Mouse (Mus musculus): ENCODE results near the gene Ccdc78. TPM values are rescaled to one million over a fixed set of nuclear protein-coding genes. Genes with fewer than 3 reads are reported as not detected.
A peak's percentile ranks its signal among the peaks of the same experiment; 100 is the strongest.

Gene Ccdc78
- polyA plus RNA-seq, 1 experiment from 2014 or later, result 0.42 TPM

DNA sequence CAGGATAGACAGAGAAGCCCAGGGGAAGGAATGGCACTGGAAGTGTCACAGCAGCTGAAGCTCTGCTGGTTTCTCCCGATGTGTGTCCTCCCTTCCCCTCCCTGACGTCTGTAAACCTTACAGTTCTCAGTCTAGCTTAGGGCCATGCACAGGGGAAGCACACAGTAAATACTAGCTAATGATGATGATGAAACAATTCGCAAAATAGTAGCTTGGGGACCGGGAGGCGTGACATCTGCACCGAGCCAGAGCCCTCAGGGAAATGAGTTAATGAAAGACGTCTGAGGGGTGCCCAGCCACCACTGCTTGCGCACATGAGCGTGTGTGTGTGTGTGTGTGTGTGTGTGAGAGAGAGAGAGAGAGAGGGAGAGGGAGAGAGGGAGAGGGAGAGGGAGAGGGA lies 17.0 kb upstream of the Ccdc78 start:
- no peaks in the 10 kb centered on the region for H3K9me3 ChIP-seq (ENCODE audit: control insufficient read depth, low read length)
- DNase-seq (ENCODE audit: low spot score), result no peak
- H3K9ac ChIP-seq (ENCODE audit: low read depth, low read length), result no peak overlapping the region
- H3K4me1 ChIP-seq (replicated peaks; ENCODE audit: control insufficient read depth, insufficient read depth, low read length), result peaks cover 4% of the 10 kb centered on the region
- 56% methylated on average over 9 of the region's 9 CpGs for WGBS
- H3K4me2 ChIP-seq (replicated peaks; ENCODE audit: low read depth, low read length), result no peak overlapping the region
- no peak overlapping the region for H3K4me3 ChIP-seq (ENCODE audit: low read depth, low read length)
- ATAC-seq (ENCODE audit: low FRiP score), result no peak
- H3K27me3 ChIP-seq (ENCODE audit: control insufficient read depth, insufficient read depth, low read length), result 0 out of 2 replicates have a peak, but pooled peaks cover 2% of the 10 kb centered on the region
- H3K36me3 ChIP-seq (ENCODE audit: control insufficient read depth, insufficient read depth, low read length), result no peaks in the 10 kb centered on the region
- H3K27ac ChIP-seq (ENCODE audit: low read depth, low read length), result no peak overlapping the region

DNA sequence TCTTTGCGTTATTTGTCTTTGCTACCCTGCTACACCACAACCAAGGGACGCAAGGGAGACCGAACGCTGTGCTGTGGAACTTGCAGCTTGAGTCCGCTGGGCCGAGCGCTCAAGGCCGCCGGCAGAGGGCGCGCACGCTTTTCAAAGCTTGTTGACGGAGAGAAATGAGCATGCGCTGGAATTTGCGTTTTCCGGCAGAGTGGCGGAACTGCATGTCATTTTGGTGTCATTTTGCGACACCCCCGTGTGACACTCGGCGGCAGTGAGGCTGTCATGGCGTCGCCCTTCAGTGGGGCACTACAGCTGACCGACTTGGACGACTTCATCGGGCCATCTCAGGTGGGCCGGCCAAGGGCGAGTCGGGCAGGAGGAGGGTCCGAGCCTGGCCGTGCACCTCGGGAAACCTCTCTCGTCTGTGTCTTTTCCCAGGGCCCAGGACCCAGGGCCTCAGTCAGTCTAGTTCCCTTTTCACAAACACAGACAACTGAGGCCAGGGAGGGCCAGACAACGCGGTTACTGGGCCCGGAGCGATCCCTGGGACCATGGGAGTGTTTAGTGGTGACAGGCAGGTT lies 12.7 kb upstream of the Ccdc78 start, which contains the start of gene Narfl:
Narfl (plus strand) TSS at position 228 of the 572 bp plus-strand sequence.
- Histone ChIP-seq H3K9ac (ENCODE audit: low read depth, low read length) (peak within 1 kb of the TSS; percentile 75), H3K4me3 (ENCODE audit: low read depth, low read length) (peak within 1 kb of the TSS; percentile 72), H3K36me3 (ENCODE audit: control insufficient read depth, insufficient read depth, low read length) (no peaks in the 10 kb centered on the region), H3K27ac (ENCODE audit: low read depth, low read length) (no peak within 1 kb of the TSS), H3K4me1 (replicated peaks; ENCODE audit: control insufficient read depth, insufficient read depth, low read length) (peaks cover 4% of the 10 kb centered on the region), H3K4me2 (replicated peaks; ENCODE audit: low read depth, low read length) (peak within 1 kb of the TSS; percentile 85), H3K9me3 (ENCODE audit: control insufficient read depth, low read length) (no peaks in the 10 kb centered on the region), H3K27me3 (ENCODE audit: control insufficient read depth, insufficient read depth, low read length) (no peaks in the 10 kb centered on the region)
- ATAC-seq (ENCODE audit: low FRiP score), result peak; percentile 85
- WGBS, result under 1% methylated on average over 37 of the region's 37 CpGs
- DNase-seq (ENCODE audit: low spot score), result peak; percentile 99

DNA sequence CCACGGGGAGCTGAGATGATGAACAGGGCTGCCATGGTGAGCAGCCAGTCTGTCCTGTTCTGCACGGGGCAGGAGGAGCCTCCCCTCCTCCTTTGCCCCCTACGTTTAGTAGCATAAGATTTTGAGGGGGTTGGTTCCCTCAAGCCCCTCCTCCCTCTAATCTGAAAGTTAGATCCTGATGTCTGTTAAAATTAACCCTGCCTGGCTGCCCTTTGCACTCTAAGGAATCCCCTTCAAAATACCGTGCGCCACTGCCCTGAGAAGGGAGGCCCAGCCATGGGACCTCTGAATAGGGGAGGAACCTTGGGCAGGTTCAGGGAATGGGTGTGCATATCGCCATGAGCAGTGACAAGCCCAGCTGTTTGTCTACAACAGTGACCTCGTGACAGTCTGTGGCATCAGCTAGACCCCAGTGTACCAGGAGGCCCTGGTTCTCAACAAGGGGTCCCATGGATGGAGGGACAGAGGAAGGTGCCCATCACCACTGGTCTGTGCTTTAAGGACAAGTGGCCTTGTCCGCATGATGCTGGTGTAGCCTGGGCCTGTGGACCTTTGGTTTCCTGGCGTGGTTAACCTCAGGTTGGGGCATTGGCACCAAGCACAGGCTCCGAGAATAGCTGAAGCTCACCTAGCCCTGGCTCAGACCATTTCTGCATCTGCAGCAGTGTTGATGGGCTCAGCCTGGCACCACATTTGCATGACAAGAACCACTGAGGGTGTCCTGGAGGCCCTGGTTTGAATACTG lies 10.9 kb upstream of the Ccdc78 start:
- Histone ChIP-seq H3K4me2 (replicated peaks; ENCODE audit: low read depth, low read length) (no peak overlapping the region), H3K9ac (ENCODE audit: low read depth, low read length) (no peak overlapping the region), H3K4me1 (replicated peaks; ENCODE audit: control insufficient read depth, insufficient read depth, low read length) (peaks cover 4% of the 10 kb centered on the region), H3K27me3 (ENCODE audit: control insufficient read depth, insufficient read depth, low read length) (no peaks in the 10 kb centered on the region), H3K4me3 (ENCODE audit: low read depth, low read length) (no peak overlapping the region), H3K27ac (ENCODE audit: low read depth, low read length) (no peak overlapping the region), H3K9me3 (ENCODE audit: control insufficient read depth, low read length) (no peaks in the 10 kb centered on the region), H3K36me3 (ENCODE audit: control insufficient read depth, insufficient read depth, low read length) (no peaks in the 10 kb centered on the region)
- ATAC-seq (ENCODE audit: low FRiP score), result no peak
- DNase-seq (ENCODE audit: low spot score), result no peak
- WGBS, result 80% methylated on average over 10 of the region's 10 CpGs

DNA sequence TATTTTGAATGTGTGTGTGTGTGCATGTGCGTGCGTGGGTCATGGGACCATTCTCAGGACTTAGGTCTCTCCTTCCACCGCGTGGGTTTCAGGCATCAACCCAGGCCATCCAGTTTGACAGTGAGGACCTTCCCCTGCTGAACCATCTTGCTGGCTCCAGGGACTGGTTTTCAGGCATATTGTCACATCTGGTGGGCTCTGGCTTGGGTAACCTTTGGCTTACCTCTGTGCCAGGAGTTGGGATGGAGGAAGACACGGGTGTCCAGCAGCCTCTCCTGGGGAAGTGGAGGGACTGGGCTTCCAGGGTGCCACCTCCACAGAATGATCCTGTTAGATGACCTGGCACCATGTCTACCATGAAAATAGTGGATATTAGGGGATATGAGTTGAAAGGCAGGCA lies 8.4 kb upstream of the Ccdc78 start:
- H3K4me2 ChIP-seq (replicated peaks; ENCODE audit: low read depth, low read length), result no peak overlapping the region
- DNase-seq (ENCODE audit: low spot score), result no peak
- ATAC-seq (ENCODE audit: low FRiP score), result no peak
- no peak overlapping the region for H3K4me3 ChIP-seq (ENCODE audit: low read depth, low read length)
- no peak overlapping the region for H3K27ac ChIP-seq (ENCODE audit: low read depth, low read length)
- WGBS, result 91% methylated on average over 5 of the region's 5 CpGs
- H3K27me3 ChIP-seq (ENCODE audit: control insufficient read depth, insufficient read depth, low read length), result no peaks in the 10 kb centered on the region
- peaks cover 4% of the 10 kb centered on the region for H3K4me1 ChIP-seq (replicated peaks; ENCODE audit: control insufficient read depth, insufficient read depth, low read length)
- H3K9ac ChIP-seq (ENCODE audit: low read depth, low read length), result no peak overlapping the region
- no peaks in the 10 kb centered on the region for H3K36me3 ChIP-seq (ENCODE audit: control insufficient read depth, insufficient read depth, low read length)
- H3K9me3 ChIP-seq (ENCODE audit: control insufficient read depth, low read length), result no peaks in the 10 kb centered on the region

DNA sequence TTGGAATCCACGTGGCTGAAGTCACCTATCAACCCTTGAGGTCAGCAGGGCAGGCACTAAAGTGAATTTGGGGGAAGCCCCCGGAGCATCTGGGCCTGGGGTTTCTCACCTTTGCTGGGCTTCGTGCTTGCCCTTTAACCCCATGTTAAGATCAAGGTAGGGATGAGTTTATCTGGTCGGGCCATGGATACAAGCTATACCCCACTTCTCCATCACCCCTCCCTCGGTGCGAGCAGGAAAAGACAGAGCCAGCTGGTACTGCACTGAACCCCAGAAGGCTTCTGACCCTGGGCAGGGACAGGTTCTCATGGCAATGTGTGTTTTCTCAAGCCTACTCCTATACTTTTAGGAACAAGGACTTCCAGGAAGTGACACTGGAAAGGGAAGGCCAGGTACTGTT lies 5.0 kb upstream of the Ccdc78 start:
- Histone ChIP-seq H3K9ac (ENCODE audit: low read depth, low read length) (no peak overlapping the region), H3K4me1 (replicated peaks; ENCODE audit: control insufficient read depth, insufficient read depth, low read length) (peaks cover 8% of the 10 kb centered on the region), H3K27ac (ENCODE audit: low read depth, low read length) (no peak overlapping the region), H3K9me3 (ENCODE audit: control insufficient read depth, low read length) (no peaks in the 10 kb centered on the region), H3K36me3 (ENCODE audit: control insufficient read depth, insufficient read depth, low read length) (no peaks in the 10 kb centered on the region), H3K27me3 (ENCODE audit: control insufficient read depth, insufficient read depth, low read length) (no peaks in the 10 kb centered on the region), H3K4me3 (ENCODE audit: low read depth, low read length) (no peak overlapping the region), H3K4me2 (replicated peaks; ENCODE audit: low read depth, low read length) (no peak overlapping the region)
- ATAC-seq (ENCODE audit: low FRiP score) (no peak), DNase-seq (ENCODE audit: low spot score) (no peak)
- 87% methylated on average over 6 of the region's 6 CpGs for WGBS

DNA sequence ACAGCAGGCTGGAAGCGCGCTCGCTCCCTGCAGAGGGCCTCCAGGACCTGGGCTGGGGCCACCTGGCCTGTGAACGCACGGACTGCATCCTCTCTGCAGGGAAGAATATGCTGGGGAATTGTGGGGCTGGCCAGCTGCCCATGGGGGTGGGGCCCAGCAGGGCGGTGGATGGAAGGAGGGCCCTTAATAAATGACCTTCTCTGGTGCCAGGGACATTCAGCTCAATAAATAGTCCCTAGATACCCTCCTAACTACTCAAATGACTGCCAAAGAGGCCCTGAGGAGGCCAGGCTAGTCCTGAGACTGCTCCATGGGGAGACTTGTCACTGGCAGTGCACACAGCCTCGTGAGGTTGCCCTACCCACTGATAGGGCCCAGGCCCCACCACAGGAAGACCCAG lies 3.3 kb upstream of the Ccdc78 start:
- Histone ChIP-seq H3K9me3 (ENCODE audit: control insufficient read depth, low read length) (no peaks in the 10 kb centered on the region), H3K36me3 (ENCODE audit: control insufficient read depth, insufficient read depth, low read length) (no peaks in the 10 kb centered on the region; the same call in 1 of the 2 replicates), H3K4me2 (replicated peaks; ENCODE audit: low read depth, low read length) (no peak overlapping the region), H3K4me3 (ENCODE audit: low read depth, low read length) (no peak overlapping the region), H3K27me3 (ENCODE audit: control insufficient read depth, insufficient read depth, low read length) (no peaks in the 10 kb centered on the region), H3K9ac (ENCODE audit: low read depth, low read length) (no peak overlapping the region), H3K4me1 (replicated peaks; ENCODE audit: control insufficient read depth, insufficient read depth, low read length) (peaks cover 8% of the 10 kb centered on the region), H3K27ac (ENCODE audit: low read depth, low read length) (no peak overlapping the region)
- WGBS, result 82% methylated on average over 7 of the region's 7 CpGs
- DNase-seq (ENCODE audit: low spot score) (no peak), ATAC-seq (ENCODE audit: low FRiP score) (no peak)

DNA sequence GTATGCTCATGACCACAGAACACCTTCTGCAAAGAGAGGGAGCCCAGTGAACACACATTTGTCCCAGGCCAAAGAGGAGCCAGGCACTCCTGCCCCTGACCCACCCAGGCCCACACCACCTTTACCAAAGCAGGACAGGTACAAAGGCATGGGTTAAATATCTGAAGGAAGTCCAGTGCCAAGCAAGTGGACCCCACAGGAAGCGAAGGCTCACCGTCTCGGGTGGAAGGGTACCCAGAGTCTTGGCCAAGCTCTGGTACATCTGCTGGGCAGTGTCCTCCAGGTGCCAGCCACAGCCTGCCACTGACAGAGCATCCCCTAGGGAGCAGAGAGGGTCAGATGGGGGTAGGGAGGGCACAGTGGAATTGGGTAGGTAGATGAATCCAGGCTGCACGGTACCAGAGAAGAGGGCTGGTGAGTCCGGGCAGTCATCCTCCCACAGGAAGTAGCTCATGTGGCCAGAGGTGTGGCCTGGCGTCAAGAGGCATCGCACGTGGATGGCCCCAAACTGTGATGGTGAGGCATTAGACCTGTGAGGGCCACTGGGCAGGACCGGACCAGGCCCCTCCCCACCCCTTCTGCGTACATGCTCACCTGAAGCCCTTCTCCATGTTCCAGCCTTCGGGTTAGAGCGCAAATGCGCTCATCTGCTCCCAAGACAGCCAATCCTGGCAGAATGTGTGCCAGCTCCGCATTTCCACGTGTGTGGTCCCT lies 2.4 kb upstream of the Ccdc78 start:
- H3K27ac ChIP-seq (ENCODE audit: low read depth, low read length), result peak overlapping the region; percentile 84; the same call in 1 of the 2 replicates
- ATAC-seq (ENCODE audit: low FRiP score) (no peak), DNase-seq (ENCODE audit: low spot score) (no peak)
- H3K9me3 ChIP-seq (ENCODE audit: control insufficient read depth, low read length), result no peaks in the 10 kb centered on the region
- peaks cover 8% of the 10 kb centered on the region for H3K4me1 ChIP-seq (replicated peaks; ENCODE audit: control insufficient read depth, insufficient read depth, low read length)
- H3K36me3 ChIP-seq (ENCODE audit: control insufficient read depth, insufficient read depth, low read length), result no peaks in the 10 kb centered on the region; the same call in 1 of the 2 replicates
- H3K27me3 ChIP-seq (ENCODE audit: control insufficient read depth, insufficient read depth, low read length), result no peaks in the 10 kb centered on the region
- peak overlapping the region; percentile 74 for H3K4me2 ChIP-seq (replicated peaks; ENCODE audit: low read depth, low read length)
- H3K4me3 ChIP-seq (ENCODE audit: low read depth, low read length), result peak overlapping the region; percentile 73
- WGBS, result 85% methylated on average over 15 of the region's 15 CpGs
- peak overlapping the region; percentile 67 for H3K9ac ChIP-seq (ENCODE audit: low read depth, low read length)

DNA sequence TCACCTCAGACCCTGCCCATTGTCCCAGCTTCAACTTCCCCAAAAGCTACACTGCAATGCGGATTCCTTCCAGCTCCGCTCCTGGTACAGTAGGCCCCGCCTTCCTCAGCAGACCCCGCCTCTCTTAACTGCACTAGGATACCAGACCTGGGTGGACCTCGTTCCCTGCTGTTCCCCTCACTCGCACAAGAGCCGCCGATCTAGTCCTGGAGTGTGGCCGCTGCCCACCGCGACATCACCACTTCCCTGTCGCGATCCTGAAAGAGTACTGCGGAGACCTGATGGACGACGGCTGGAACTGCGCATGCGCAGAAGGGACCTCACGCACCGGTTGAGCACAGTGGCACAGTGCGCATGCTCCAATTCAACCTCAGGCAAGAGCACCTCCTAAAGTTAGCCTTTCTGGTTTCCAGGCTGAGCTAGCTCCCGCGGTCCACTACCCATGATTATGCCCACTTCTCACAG lies 1.1 kb upstream of the Ccdc78 start, which contains the start of gene Haghl:
Haghl (minus strand) TSS at position 393 of the 465 bp plus-strand sequence.
- H3K36me3 ChIP-seq (ENCODE audit: control insufficient read depth, insufficient read depth, low read length), result no peaks in the 10 kb centered on the region; the same call in 1 of the 2 replicates
- under 1% methylated on average over 23 of the region's 23 CpGs for WGBS
- ATAC-seq (ENCODE audit: low FRiP score), result peak; percentile 81

More for the DNA sequence above, 1.1 kb upstream of the Ccdc78 start, which contains the start of gene Haghl:
- peak within 1 kb of the TSS; percentile 73 for H3K4me3 ChIP-seq (ENCODE audit: low read depth, low read length)
- H3K9ac ChIP-seq (ENCODE audit: low read depth, low read length), result peak within 1 kb of the TSS; percentile 67
- peaks cover 8% of the 10 kb centered on the region for H3K4me1 ChIP-seq (replicated peaks; ENCODE audit: control insufficient read depth, insufficient read depth, low read length)
- no peaks in the 10 kb centered on the region for H3K27me3 ChIP-seq (ENCODE audit: control insufficient read depth, insufficient read depth, low read length)
- peak within 1 kb of the TSS; percentile 74 for H3K4me2 ChIP-seq (replicated peaks; ENCODE audit: low read depth, low read length)
- peak within 1 kb of the TSS; percentile 84 for H3K27ac ChIP-seq (ENCODE audit: low read depth, low read length)
- peak; percentile 98 for DNase-seq (ENCODE audit: low spot score)
- H3K9me3 ChIP-seq (ENCODE audit: control insufficient read depth, low read length), result no peaks in the 10 kb centered on the region

All from hindbrain, embryonic 11.5 days (tissue).